Mouse (Mus musculus): Measurements from ENCODE around the gene Tent4a. TPM values are rescaled to one million over a fixed set of nuclear protein-coding genes. Genes with fewer than 3 reads are reported as not detected.
A peak's percentile ranks its signal among the peaks of the same experiment; 100 is the strongest.

Gene Tent4a
- polyA plus RNA-seq, 1 experiment from 2014 or later = 6.2 TPM

- Histone ChIP-seq H3K27me3 (peaks cover 80% of the 10 kb centered on the region), H3K27ac (no peak overlapping the region)
- no peak for ATAC-seq (ENCODE audit: insufficient number of reproducible peaks, low FRiP score, low TSS enrichment, low read depth)
Measured at GRCm38 (mm10) chr13:69485833-69486232, 48.6 kb downstream of the Tent4a start.

DNA sequence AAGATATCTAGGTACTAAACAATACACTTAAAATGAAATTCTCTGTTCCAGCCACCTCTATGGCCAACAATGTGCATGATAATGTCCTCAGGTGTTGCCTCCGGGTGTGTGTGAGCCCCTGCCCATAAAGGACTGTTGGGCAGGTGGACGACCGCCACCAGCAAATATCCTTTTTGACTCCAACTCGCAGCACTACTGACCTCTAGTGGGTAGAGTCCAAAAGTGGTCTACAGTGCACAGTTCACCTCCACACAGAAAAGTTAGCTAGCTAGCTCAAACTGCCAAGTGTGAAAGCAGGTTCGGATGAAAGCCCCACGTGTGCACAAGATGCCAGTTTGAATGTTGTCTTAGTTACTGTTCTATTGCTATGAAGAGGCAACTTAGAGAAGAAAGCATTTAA lies 49.1 kb downstream of the Tent4a start:
- 9% methylated on average over 6 of the region's 6 CpGs for WGBS
- Histone ChIP-seq H3K9ac (no peak overlapping the region), H3K27me3 (peaks cover 83% of the 10 kb centered on the region), H3K27ac (no peak overlapping the region), H3K36me3 (no peaks in the 10 kb centered on the region), H3K4me1 (peaks cover 29% of the 10 kb centered on the region), H3K9me3 (no peaks in the 10 kb centered on the region), H3K4me2 (no peak overlapping the region), H3K4me3 (no peak overlapping the region)
- ATAC-seq (ENCODE audit: insufficient number of reproducible peaks, low FRiP score, low TSS enrichment, low read depth) = no peak

More at GRCm38 (mm10) chr13:69485833-69486232, 48.6 kb downstream of the Tent4a start:
- Histone ChIP-seq H3K9ac (no peak overlapping the region), H3K4me2 (no peak overlapping the region), H3K4me3 (no peak overlapping the region), H3K36me3 (no peaks in the 10 kb centered on the region), H3K9me3 (no peaks in the 10 kb centered on the region), H3K4me1 (peaks cover 28% of the 10 kb centered on the region)
- WGBS = 56% methylated on average over 7 of the region's 7 CpGs

- H3K4me2 ChIP-seq = 0 out of 2 replicates have a peak overlapping the region, but pooled peaks have one; percentile 12
- 33% methylated on average over 8 of the region's 8 CpGs for WGBS
- ATAC-seq (ENCODE audit: insufficient number of reproducible peaks, low FRiP score, low TSS enrichment, low read depth) = no peak
Measured at GRCm38 (mm10) chr13:69482751-69483150, 51.7 kb downstream of the Tent4a start.

DNA sequence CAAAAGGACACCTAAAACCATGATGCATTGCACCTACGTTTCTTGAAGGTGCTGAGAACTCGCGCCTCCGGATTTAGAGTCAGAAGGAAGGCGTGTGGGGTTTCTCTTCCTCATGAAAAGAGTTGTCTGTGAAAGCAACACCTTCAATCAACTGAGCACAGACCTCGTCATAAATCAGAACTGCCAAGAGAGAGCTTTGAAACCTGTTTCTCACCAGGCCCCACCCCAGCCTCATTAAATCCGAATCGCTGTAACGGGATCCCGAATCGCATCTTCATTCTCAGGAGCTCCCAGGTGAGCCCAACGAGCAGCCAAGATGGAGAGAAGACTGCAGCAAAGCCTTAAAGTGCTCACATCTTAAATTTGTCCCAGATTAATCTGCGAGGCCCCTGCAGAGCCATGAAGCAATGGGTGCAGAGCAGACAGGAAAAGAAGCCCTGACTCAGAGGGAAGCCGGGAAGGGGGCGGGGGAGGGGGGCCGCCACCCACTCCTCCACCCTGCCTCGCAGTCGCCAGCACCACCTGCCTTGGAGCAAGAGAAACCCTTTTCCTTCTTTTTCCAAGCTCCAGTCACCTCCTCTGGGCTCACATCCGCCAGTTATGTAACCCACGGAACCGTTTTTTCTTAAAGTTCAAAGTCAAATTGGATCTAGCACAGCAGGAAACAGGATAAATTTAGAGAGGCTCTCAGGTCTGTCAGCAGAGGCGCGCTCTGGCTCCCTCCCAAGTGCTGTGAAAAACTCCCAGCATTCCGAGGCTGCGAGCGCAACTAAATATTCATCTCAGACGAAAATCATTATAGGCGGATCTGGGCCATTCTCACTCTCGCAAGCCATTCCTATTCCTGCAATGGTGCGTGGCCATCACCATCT lies 52.5 kb downstream of the Tent4a start:
- no peaks in the 10 kb centered on the region for H3K9me3 ChIP-seq
- H3K27me3 ChIP-seq = peaks cover 62% of the 10 kb centered on the region
- H3K9ac ChIP-seq = no peak overlapping the region
- 1% methylated on average over 30 of the region's 30 CpGs for WGBS
- peak overlapping the region; percentile 31 for H3K4me3 ChIP-seq
- peaks cover 21% of the 10 kb centered on the region for H3K4me1 ChIP-seq
- H3K4me2 ChIP-seq = peak overlapping the region; percentile 63
- ATAC-seq (ENCODE audit: insufficient number of reproducible peaks, low FRiP score, low TSS enrichment, low read depth) = no peak
- no peaks in the 10 kb centered on the region for H3K36me3 ChIP-seq
- H3K27ac ChIP-seq = no peak overlapping the region

More at GRCm38 (mm10) chr13:69482751-69483150, 51.7 kb downstream of the Tent4a start:
- H3K9ac ChIP-seq = no peak overlapping the region
- peaks cover 24% of the 10 kb centered on the region for H3K4me1 ChIP-seq
- H3K36me3 ChIP-seq = no peaks in the 10 kb centered on the region
- no peak overlapping the region for H3K27ac ChIP-seq
- peaks cover 71% of the 10 kb centered on the region for H3K27me3 ChIP-seq
- H3K9me3 ChIP-seq = no peaks in the 10 kb centered on the region
- H3K4me3 ChIP-seq = no peak overlapping the region

DNA sequence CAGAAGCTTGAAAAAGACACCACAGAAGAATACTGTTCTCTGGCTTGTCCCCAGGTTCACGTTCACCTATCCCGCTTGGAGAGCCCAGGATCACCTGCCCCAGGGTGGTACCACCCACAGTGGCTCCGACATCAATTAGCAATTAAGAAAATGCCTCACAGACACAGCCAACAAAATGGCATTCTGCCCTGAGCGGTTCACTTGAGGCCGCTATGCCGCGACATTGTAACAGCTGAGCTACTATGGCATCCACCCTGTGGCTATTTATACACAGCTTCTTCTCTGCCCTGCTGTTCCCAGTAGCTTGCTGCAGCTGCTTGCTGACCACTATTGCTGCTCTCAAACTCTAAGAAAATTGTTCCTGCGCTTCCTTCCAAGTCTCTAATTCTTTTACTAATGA lies 53.4 kb downstream of the Tent4a start:
- H3K27ac ChIP-seq = no peak overlapping the region
- peaks cover 21% of the 10 kb centered on the region for H3K4me1 ChIP-seq
- peak overlapping the region; percentile 63; the same call in 1 of the 2 replicates for H3K4me2 ChIP-seq
- peaks cover 54% of the 10 kb centered on the region for H3K27me3 ChIP-seq
- H3K9me3 ChIP-seq = no peaks in the 10 kb centered on the region
- WGBS = 3% methylated on average over 8 of the region's 8 CpGs
- no peak for ATAC-seq (ENCODE audit: insufficient number of reproducible peaks, low FRiP score, low TSS enrichment, low read depth)
- H3K36me3 ChIP-seq = no peaks in the 10 kb centered on the region
- no peak overlapping the region for H3K9ac ChIP-seq
- no peak overlapping the region; the same call in 1 of the 2 replicates for H3K4me3 ChIP-seq

DNA sequence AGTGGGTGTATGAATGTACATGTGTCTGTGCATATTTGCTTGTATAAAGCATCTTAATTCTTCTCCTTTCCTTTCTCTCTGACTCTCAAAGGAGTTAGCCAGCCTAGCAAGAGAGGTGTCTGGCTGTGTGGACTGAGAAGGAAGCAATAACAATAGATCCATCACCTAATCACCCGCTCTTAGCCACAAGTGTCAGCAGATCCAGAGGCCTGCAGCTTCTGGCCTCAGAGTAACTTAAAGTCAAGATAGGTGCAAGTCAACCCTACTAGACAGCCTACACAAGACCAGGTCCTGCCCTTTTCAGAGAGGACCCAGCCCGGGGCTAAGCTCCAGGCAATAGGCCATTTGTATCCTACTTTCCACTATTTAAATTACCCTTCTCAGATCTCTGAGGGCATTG lies 54.5 kb downstream of the Tent4a start:
- no peak overlapping the region for H3K4me3 ChIP-seq
- no peak for ATAC-seq (ENCODE audit: insufficient number of reproducible peaks, low FRiP score, low TSS enrichment, low read depth)
- no peak overlapping the region for H3K9ac ChIP-seq
- no peaks in the 10 kb centered on the region for H3K9me3 ChIP-seq
- no peaks in the 10 kb centered on the region for H3K36me3 ChIP-seq
- H3K4me2 ChIP-seq = no peak overlapping the region
- H3K4me1 ChIP-seq = peaks cover 21% of the 10 kb centered on the region
- no peak overlapping the region for H3K27ac ChIP-seq
- 48% methylated on average over 2 of the region's 2 CpGs for WGBS
- H3K27me3 ChIP-seq = peaks cover 45% of the 10 kb centered on the region

- ATAC-seq (ENCODE audit: insufficient number of reproducible peaks, low FRiP score, low TSS enrichment, low read depth) = no peak
- H3K27me3 ChIP-seq = peaks cover 37% of the 10 kb centered on the region
- H3K27ac ChIP-seq = no peak overlapping the region
- no peaks in the 10 kb centered on the region for H3K36me3 ChIP-seq
- H3K9ac ChIP-seq = no peak overlapping the region
- H3K9me3 ChIP-seq = no peaks in the 10 kb centered on the region
- WGBS = 89% methylated on average over 6 of the region's 6 CpGs
- no peak overlapping the region for H3K4me3 ChIP-seq
- H3K4me1 ChIP-seq = peaks cover 21% of the 10 kb centered on the region
- H3K4me2 ChIP-seq = no peak overlapping the region
Measured at GRCm38 (mm10) chr13:69478703-69479102, 55.7 kb downstream of the Tent4a start.

- 42% methylated on average over 17 of the region's 17 CpGs for WGBS
- Histone ChIP-seq H3K4me2 (no peak overlapping the region), H3K36me3 (no peaks in the 10 kb centered on the region), H3K27me3 (no peaks in the 10 kb centered on the region), H3K4me3 (no peak overlapping the region), H3K27ac (no peak overlapping the region), H3K9ac (no peak overlapping the region), H3K4me1 (peaks cover 5% of the 10 kb centered on the region; the same call in 1 of the 2 replicates), H3K9me3 (no peaks in the 10 kb centered on the region)
- ATAC-seq (ENCODE audit: insufficient number of reproducible peaks, low FRiP score, low TSS enrichment, low read depth) = no peak
Measured at GRCm38 (mm10) chr13:69460635-69461465, 73.6 kb downstream of the Tent4a start.

- Histone ChIP-seq H3K36me3 (no peaks in the 10 kb centered on the region), H3K27me3 (no peaks in the 10 kb centered on the region), H3K4me3 (no peak overlapping the region), H3K4me2 (no peak overlapping the region), H3K4me1 (peaks cover 8% of the 10 kb centered on the region; the same call in 1 of the 2 replicates), H3K9ac (no peak overlapping the region), H3K27ac (no peak overlapping the region), H3K9me3 (no peaks in the 10 kb centered on the region)
- no peak for ATAC-seq (ENCODE audit: insufficient number of reproducible peaks, low FRiP score, low TSS enrichment, low read depth)
- WGBS = 14% methylated on average over 8 of the region's 8 CpGs
Measured at GRCm38 (mm10) chr13:69459657-69460458, 74.6 kb downstream of the Tent4a start.

GRCm38 (mm10) chr13:69458891-69459290 lies 75.5 kb downstream of the Tent4a start:
- Histone ChIP-seq H3K4me3 (no peak overlapping the region), H3K27me3 (no peaks in the 10 kb centered on the region), H3K27ac (no peak overlapping the region), H3K9me3 (no peaks in the 10 kb centered on the region), H3K9ac (no peak overlapping the region), H3K4me1 (peaks cover 8% of the 10 kb centered on the region; the same call in 1 of the 2 replicates), H3K36me3 (no peaks in the 10 kb centered on the region), H3K4me2 (no peak overlapping the region)
- ATAC-seq (ENCODE audit: insufficient number of reproducible peaks, low FRiP score, low TSS enrichment, low read depth) = no peak
- 91% methylated on average over 2 of the region's 2 CpGs for WGBS

GRCm38 (mm10) chr13:69458461-69458860 lies 76.0 kb downstream of the Tent4a start:
- no peaks in the 10 kb centered on the region for H3K36me3 ChIP-seq
- no peaks in the 10 kb centered on the region for H3K9me3 ChIP-seq
- WGBS = 84% methylated on average over 6 of the region's 6 CpGs
- H3K9ac ChIP-seq = no peak overlapping the region
- H3K4me1 ChIP-seq = peaks cover 8% of the 10 kb centered on the region; the same call in 1 of the 2 replicates
- H3K4me3 ChIP-seq = no peak overlapping the region
- H3K27ac ChIP-seq = no peak overlapping the region
- H3K4me2 ChIP-seq = no peak overlapping the region
- no peaks in the 10 kb centered on the region for H3K27me3 ChIP-seq
- no peak for ATAC-seq (ENCODE audit: insufficient number of reproducible peaks, low FRiP score, low TSS enrichment, low read depth)

All from limb, embryonic 15.5 days (tissue).